Mouse (Mus musculus): Measurements from ENCODE around the gene Cdk9. TPM values are rescaled to one million over a fixed set of nuclear protein-coding genes. Genes with fewer than 3 reads are reported as not detected.

Gene Cdk9
- total RNA-seq, 1 experiment: 68.0 TPM

GRCm38 (mm10) chr2:32742173-32742531 lies 29.3 kb upstream of the Cdk9 start:
- in situ Hi-C loops (cut with MboI; ENCODE audit: low sequenced_read_pairs in 2 of 2, unreplicated experiment in 2 of 2): no loop called here
- no peak overlapping the region for H3K9ac ChIP-seq (ENCODE audit: insufficient read depth, low read depth, low read length, poor library complexity, severe bottlenecking)
- no peak for TF ChIP-seq HCFC1 (IDR thresholded peaks at IDR 0.05; ENCODE audit: borderline replicate concordance, insufficient read depth, low read length)
- no peak for TF ChIP-seq ZC3H11A (IDR thresholded peaks at IDR 0.05; ENCODE audit: borderline replicate concordance, low read depth, low read length)
- no peak for TF ChIP-seq MAFK (IDR thresholded peaks at IDR 0.05; ENCODE audit: insufficient read depth, low read depth, low read length)
- TF ChIP-seq ZNF384 (IDR thresholded peaks at IDR 0.05; ENCODE audit: low read depth, low read length): no peak
- TF ChIP-seq CHD2 (IDR thresholded peaks at IDR 0.05; ENCODE audit: low read depth, low read length): no peak

GRCm38 (mm10) chr2:32741273-32742172 lies 28.6 kb upstream of the Cdk9 start:
- Histone ChIP-seq H3K36me3 (ENCODE audit: control insufficient read depth, insufficient read depth, low read length, poor library complexity, severe bottlenecking) (no peaks in the 10 kb centered on the region; the same call in 1 of the 2 replicates), H3K4me3 (ENCODE audit: insufficient read depth in 1 of 2, low read depth in 1 of 2, low read length in 2 of 2, poor library complexity in 1 of 2, severe bottlenecking in 1 of 2) (peak overlapping the region; percentile 65 to 76), H3K27ac (ENCODE audit: insufficient read depth, low read depth, low read length, poor library complexity, severe bottlenecking) (no peak overlapping the region), H3K9me3 (ENCODE audit: control insufficient read depth, insufficient read depth, low read depth, low read length) (no peaks in the 10 kb centered on the region), H3K9ac (ENCODE audit: insufficient read depth, low read depth, low read length, poor library complexity, severe bottlenecking) (peak overlapping the region; percentile 55; the same call in 1 of the 2 replicates), H3K4me1 (ENCODE audit: control insufficient read depth in 2 of 2, insufficient read depth in 2 of 2, low read length in 2 of 2, poor library complexity in 1 of 2) (peaks cover 0 to 2% of the 10 kb centered on the region in 2 experiments; a peak in 1 of 4 replicates)
- no peak for DNase-seq (ENCODE audit: low read depth, low spot score)
- in situ Hi-C loops (cut with MboI; ENCODE audit: low sequenced_read_pairs in 2 of 2, unreplicated experiment in 2 of 2): no loop called here
- no peak for TF ChIP-seq HCFC1 (IDR thresholded peaks at IDR 0.05; ENCODE audit: borderline replicate concordance, insufficient read depth, low read length)
- TF ChIP-seq ZNF384 (IDR thresholded peaks at IDR 0.05; ENCODE audit: low read depth, low read length): no peak
- TF ChIP-seq CHD2 (IDR thresholded peaks at IDR 0.05; ENCODE audit: low read depth, low read length): no peak
- TF ChIP-seq ZC3H11A (IDR thresholded peaks at IDR 0.05; ENCODE audit: borderline replicate concordance, low read depth, low read length): no peak

More at GRCm38 (mm10) chr2:32742173-32742531, 29.3 kb upstream of the Cdk9 start:
- peaks cover 0 to 2% of the 10 kb centered on the region in 2 experiments; a peak in 1 of 4 replicates for H3K4me1 ChIP-seq (ENCODE audit: control insufficient read depth in 2 of 2, insufficient read depth in 2 of 2, low read length in 2 of 2, poor library complexity in 1 of 2)
- DNase-seq (ENCODE audit: low read depth, low spot score): no peak
- H3K9me3 ChIP-seq (ENCODE audit: control insufficient read depth, insufficient read depth, low read depth, low read length): no peaks in the 10 kb centered on the region
- peak overlapping the region; percentile 65 to 76 for H3K4me3 ChIP-seq (ENCODE audit: insufficient read depth in 1 of 2, low read depth in 1 of 2, low read length in 2 of 2, poor library complexity in 1 of 2, severe bottlenecking in 1 of 2)
- H3K36me3 ChIP-seq (ENCODE audit: control insufficient read depth, insufficient read depth, low read length, poor library complexity, severe bottlenecking): no peaks in the 10 kb centered on the region; the same call in 1 of the 2 replicates
- H3K27ac ChIP-seq (ENCODE audit: insufficient read depth, low read depth, low read length, poor library complexity, severe bottlenecking): no peak overlapping the region

GRCm38 (mm10) chr2:32740916-32741272 lies 28.0 kb upstream of the Cdk9 start, which contains the start of gene 6330409D20Rik:
6330409D20Rik (minus strand) TSS chr2:32741016.
- H3K9me3 ChIP-seq (ENCODE audit: control insufficient read depth, insufficient read depth, low read depth, low read length): no peaks in the 10 kb centered on the region
- H3K9ac ChIP-seq (ENCODE audit: insufficient read depth, low read depth, low read length, poor library complexity, severe bottlenecking): peak within 1 kb of the TSS; percentile 55; the same call in 1 of the 2 replicates
- in situ Hi-C loops (cut with MboI; ENCODE audit: low sequenced_read_pairs in 2 of 2, unreplicated experiment in 2 of 2): no loop called here
- no peak for DNase-seq (ENCODE audit: low read depth, low spot score)
- peaks cover 0 to 2% of the 10 kb centered on the region in 2 experiments; a peak in 1 of 4 replicates for H3K4me1 ChIP-seq (ENCODE audit: control insufficient read depth in 2 of 2, insufficient read depth in 2 of 2, low read length in 2 of 2, poor library complexity in 1 of 2)
- H3K4me3 ChIP-seq (ENCODE audit: insufficient read depth in 1 of 2, low read depth in 1 of 2, low read length in 2 of 2, poor library complexity in 1 of 2, severe bottlenecking in 1 of 2): peak within 1 kb of the TSS; percentile 65 to 76
- no peaks in the 10 kb centered on the region; the same call in 1 of the 2 replicates for H3K36me3 ChIP-seq (ENCODE audit: control insufficient read depth, insufficient read depth, low read length, poor library complexity, severe bottlenecking)
- no peak within 1 kb of the TSS for H3K27ac ChIP-seq (ENCODE audit: insufficient read depth, low read depth, low read length, poor library complexity, severe bottlenecking)
- TF ChIP-seq HCFC1 (IDR thresholded peaks at IDR 0.05; ENCODE audit: borderline replicate concordance, insufficient read depth, low read length) (no peak), MAFK (IDR thresholded peaks at IDR 0.05; ENCODE audit: insufficient read depth, low read depth, low read length) (no peak), ZNF384 (IDR thresholded peaks at IDR 0.05; ENCODE audit: low read depth, low read length) (no peak), ZC3H11A (IDR thresholded peaks at IDR 0.05; ENCODE audit: borderline replicate concordance, low read depth, low read length) (no peak), CHD2 (IDR thresholded peaks at IDR 0.05; ENCODE audit: low read depth, low read length) (no peak)

GRCm38 (mm10) chr2:32739311-32739710 lies 26.4 kb upstream of the Cdk9 start:
- TF ChIP-seq HCFC1 (IDR thresholded peaks at IDR 0.05; ENCODE audit: borderline replicate concordance, insufficient read depth, low read length) (no peak), ZC3H11A (IDR thresholded peaks at IDR 0.05; ENCODE audit: borderline replicate concordance, low read depth, low read length) (no peak), MAFK (IDR thresholded peaks at IDR 0.05; ENCODE audit: insufficient read depth, low read depth, low read length) (no peak), ZNF384 (IDR thresholded peaks at IDR 0.05; ENCODE audit: low read depth, low read length) (no peak), CHD2 (IDR thresholded peaks at IDR 0.05; ENCODE audit: low read depth, low read length) (no peak)
- H3K27ac ChIP-seq (ENCODE audit: insufficient read depth, low read depth, low read length, poor library complexity, severe bottlenecking): no peak overlapping the region
- in situ Hi-C loops (cut with MboI; ENCODE audit: low sequenced_read_pairs in 2 of 2, unreplicated experiment in 2 of 2): no loop called here
- no peak overlapping the region for H3K4me3 ChIP-seq (ENCODE audit: insufficient read depth in 1 of 2, low read depth in 1 of 2, low read length in 2 of 2, poor library complexity in 1 of 2, severe bottlenecking in 1 of 2)
- no peaks in the 10 kb centered on the region for H3K9me3 ChIP-seq (ENCODE audit: control insufficient read depth, insufficient read depth, low read depth, low read length)
- DNase-seq (ENCODE audit: low read depth, low spot score): no peak
- peaks cover 0 to 2% of the 10 kb centered on the region in 2 experiments; a peak in 1 of 4 replicates for H3K4me1 ChIP-seq (ENCODE audit: control insufficient read depth in 2 of 2, insufficient read depth in 2 of 2, low read length in 2 of 2, poor library complexity in 1 of 2)
- H3K9ac ChIP-seq (ENCODE audit: insufficient read depth, low read depth, low read length, poor library complexity, severe bottlenecking): no peak overlapping the region
- no peaks in the 10 kb centered on the region for H3K36me3 ChIP-seq (ENCODE audit: control insufficient read depth, insufficient read depth, low read length, poor library complexity, severe bottlenecking)
